Mouse (Mus musculus) T-helper 1 cell (primary cell): ENCODE measurements at regions not wholly inside any gene's neighbourhood (a gene's known extent, or its start where the extent isn't known, plus 50 kb on each side); places are given as distances from the start of the nearest gene placed in this dataset.

Experiments
- in situ Hi-C: fragments of 300-600 bp; cut with MboI, MseI; formaldehyde crosslinking; loops from one replicate; pipeline ENCODE4 v1.15.1; 2025; ENCODE audit warnings: high pct_unique_total_duplicates

GRCm38 (mm10) chr11:19350331-19351242 lies 331.8 kb upstream of the Meis1 start:
- in situ Hi-C loops, result no loop called here

DNA sequence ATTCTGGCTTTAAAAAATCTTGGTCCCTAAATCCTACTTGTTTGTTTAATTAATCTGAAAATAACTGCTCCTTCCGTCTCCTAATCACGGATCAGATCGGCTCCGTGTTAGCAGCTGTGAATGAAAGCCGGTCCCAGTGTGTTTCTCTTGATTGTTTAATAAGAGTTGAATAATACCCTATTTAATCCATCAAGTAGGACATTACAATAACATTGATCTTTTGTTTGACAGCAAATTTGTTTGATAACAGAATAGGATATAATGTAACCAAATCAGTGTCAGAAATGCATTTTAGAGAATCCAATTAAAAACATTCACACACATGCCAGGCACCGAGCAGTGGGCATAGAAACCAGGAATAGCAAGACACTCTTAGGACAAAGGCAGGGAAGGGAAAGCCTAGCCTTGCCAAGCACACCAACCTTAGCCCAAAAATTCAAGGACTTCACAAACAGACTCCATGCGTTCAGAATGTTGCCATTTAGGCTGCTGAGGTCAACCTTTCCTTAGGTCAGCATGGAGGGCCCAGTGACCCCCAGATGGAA lies 332.5 kb upstream of the Meis1 start:
- in situ Hi-C loops, result no loop called here

GRCm38 (mm10) chr11:19353706-19354105 lies 334.9 kb upstream of the Meis1 start:
- in situ Hi-C loops, result no loop called here

DNA sequence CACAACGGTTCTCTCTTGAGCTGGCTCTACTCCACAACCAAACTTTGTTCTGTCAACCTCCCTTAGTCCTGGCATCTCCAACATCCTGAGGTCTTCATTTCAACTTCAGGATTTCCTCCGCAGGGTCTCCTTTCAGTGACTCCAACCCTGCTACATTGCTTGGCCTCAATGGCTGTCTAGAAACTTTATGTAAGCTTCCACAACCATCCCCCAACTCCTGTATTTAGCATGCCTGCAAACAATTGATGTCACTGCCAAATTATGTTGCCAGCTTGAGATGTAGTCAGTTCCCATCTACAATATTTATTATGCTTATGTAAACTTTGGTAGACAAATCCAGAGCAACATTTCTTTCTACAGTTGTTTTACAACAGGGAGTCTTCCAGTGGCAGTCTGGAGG lies 336.4 kb upstream of the Meis1 start:
- in situ Hi-C loops, result no loop called here

DNA sequence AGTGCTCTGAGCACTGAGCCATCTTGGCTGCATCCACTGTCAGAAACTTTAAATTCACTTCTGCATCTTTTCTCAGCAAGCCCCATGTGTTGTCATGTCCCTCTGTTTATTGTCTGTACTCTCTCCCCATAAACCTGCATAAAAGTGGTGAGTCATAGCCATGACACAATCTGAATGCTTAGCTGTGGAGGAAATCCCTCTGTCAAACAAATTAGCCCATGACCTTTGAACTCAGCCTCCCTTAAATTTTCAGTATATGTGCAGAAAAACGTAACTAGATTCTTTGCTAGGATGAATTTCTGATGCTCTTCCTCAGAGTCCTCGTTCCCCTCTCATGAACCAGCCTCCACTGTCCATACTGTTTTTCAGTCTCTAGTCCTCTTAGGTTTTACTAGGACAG lies 337.4 kb upstream of the Meis1 start:
- in situ Hi-C loops, result no loop called here

DNA sequence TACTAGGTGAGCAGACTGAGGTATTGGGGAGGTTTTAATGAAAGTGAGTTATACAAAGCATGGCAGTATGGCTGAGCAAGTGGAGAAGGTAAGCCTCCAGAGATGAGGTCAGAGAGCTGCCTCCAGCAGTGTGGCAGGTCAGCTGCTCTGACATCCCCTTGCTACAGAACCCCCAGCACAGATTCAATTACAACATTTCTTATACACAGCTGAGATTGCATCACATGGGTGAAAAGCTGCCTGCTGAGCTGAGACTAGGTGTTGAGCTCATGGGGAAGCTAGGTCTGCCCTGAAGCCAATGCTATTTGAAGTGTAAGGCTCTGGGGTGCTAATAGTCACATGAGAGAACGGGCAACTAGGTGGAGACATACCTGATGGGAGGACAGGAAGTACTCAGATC lies 350.4 kb upstream of the Meis1 start:
- in situ Hi-C loops, result no loop called here

DNA sequence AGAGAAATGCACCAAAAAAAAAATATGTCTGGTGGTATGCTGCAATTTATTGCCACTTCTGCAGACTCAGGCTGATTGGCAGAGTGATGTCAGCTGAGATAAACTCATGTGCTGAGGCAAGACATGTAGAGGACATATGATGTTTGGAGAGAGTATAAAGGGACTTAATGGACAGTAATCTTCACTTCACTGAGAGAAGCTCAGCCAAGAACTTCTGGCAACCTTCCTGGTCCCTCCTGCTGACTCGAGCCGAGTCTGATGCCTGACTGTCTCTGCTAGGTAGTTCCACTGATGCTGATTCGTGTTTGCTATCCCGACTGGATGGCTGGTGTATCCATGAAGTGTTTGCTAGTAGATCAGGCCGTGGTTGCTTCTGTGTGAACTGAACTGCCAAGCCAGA lies 354.7 kb upstream of the Meis1 start:
- in situ Hi-C loops, result loop anchor here (10.0 kb wide), 1 partner anchor 161 kb away; no protein-coding TSS in a partner anchor

- in situ Hi-C loops, result loop anchor here (10.0 kb wide), 1 partner anchor 374 kb away; no protein-coding TSS in a partner anchor
Measured at GRCm38 (mm10) chr11:19380935-19381334, 362.1 kb upstream of the Meis1 start.

DNA sequence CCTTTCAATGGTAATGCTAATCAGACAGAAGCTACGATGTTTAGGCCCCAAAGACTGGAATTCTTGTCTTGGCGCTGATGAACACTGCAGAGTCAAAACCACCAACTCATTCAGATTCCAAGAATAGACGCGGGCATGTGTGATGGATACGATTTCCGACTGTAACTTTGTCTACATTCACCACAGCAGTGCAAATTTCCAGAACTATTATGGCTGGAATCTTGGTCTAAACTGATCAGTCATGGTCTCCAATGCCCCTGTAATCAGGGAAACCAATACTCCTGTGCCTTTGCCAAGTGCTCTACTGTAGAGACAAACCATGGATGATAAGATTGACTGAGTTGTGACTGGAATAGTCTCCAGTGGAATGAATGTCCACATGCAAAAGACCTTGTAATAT lies 370.4 kb upstream of the Meis1 start:
- in situ Hi-C loops, result loop anchor here (10.0 kb wide), 1 partner anchor 366 kb away; no protein-coding TSS in a partner anchor

- in situ Hi-C loops, result loop anchor here (5.0 kb wide), 1 partner anchor 50 kb away; no protein-coding TSS in a partner anchor
Measured at GRCm38 (mm10) chr11:19392190-19392589, 373.4 kb upstream of the Meis1 start.

DNA sequence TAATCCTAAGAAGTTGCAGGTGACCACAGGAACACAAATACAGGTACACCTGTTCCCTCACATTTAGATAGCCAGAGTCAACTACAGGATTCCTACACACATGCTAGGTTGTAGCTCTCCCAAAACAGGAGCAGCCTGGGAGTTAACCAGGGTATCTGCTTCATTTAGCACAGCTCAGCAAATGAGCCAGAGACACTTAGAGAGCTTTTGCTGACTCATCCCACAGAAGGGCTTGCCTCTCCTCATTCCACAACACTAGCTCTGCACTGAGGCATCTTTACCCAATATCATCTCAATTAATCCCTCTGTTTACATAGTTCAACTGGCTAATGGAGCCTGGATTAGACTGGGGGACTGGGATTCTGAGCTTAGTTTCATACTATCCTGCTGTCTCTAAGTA lies 375.6 kb upstream of the Meis1 start:
- in situ Hi-C loops, result loop anchor here (5.0 kb wide), 1 partner anchor 48 kb away; no protein-coding TSS in a partner anchor

- in situ Hi-C loops, result no loop called here
Measured at GRCm38 (mm10) chr11:19400396-19400795, 381.6 kb upstream of the Meis1 start.

DNA sequence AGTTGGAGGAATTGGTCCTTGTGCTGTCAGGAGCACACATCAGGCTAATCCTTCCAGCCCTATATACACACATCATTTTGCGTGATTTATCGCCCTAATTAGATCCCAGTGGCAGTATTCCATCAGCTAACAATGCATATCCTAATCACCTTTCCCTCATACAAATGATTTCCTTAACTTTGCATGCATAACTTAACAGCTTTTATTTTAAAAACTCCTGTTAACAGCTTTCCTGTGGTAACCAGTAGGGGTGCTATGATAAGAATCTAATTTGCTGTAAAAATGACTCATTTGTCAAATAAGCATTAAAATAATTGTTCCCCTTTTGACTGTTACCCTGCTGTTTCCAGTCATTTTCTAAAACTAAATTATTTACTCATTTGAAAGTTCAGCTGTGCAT lies 401.4 kb upstream of the Meis1 start:
- in situ Hi-C loops, result loop anchor here (10.0 kb wide), 1 partner anchor 595 kb away; no protein-coding TSS in a partner anchor

- in situ Hi-C loops, result loop anchor here (10.0 kb wide), 1 partner anchor 592 kb away; no protein-coding TSS in a partner anchor
Measured at GRCm38 (mm10) chr11:19423268-19423667, 404.5 kb upstream of the Meis1 start.

GRCm38 (mm10) chr11:19423841-19424815 lies 405.3 kb upstream of the Meis1 start:
- in situ Hi-C loops, result loop anchor here (10.0 kb wide), 1 partner anchor 591 kb away; no protein-coding TSS in a partner anchor

DNA sequence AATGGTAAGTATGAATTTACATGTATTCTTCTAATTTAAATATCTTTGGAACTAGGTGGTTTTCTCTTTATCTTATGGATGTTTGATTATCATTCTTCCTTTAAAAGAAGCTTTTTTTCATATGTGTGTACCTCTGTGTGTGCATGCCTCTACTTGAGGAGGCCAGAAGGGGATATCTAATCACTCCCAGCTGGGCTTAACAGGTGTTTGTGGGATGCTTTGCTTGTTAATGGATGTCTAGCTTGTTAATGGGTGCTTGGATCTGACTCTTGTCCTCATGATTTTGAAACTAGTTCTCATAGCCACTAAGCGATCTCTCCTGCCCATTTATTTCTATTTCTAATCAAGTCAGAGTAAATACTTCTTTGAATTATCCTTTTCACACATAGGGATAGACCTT lies 408.8 kb upstream of the Meis1 start:
- in situ Hi-C loops, result loop anchor here (10.0 kb wide), 1 partner anchor 587 kb away; no protein-coding TSS in a partner anchor

- in situ Hi-C loops, result no loop called here
Measured at GRCm38 (mm10) chr11:19433680-19434619, 415.2 kb upstream of the Meis1 start.

DNA sequence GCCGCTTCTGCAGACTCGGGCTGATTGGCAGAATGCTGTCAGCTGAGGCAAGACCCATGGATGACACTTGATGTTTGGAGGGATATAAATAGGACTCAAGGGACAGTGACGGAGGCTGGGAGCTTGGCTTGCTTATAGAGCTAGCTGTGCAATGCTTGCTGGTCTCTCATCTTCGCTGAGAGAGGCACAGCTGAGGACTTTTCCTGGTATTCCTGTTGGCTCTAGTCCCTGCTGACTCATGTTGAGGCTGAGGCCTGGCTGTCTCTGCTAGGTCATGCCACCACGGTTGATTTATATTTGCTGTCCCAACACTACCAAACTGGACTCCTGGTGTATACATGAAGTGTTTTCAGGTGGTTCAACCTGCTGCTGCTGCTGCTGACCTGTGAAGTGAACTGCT lies 419.6 kb upstream of the Meis1 start:
- in situ Hi-C loops, result no loop called here

DNA sequence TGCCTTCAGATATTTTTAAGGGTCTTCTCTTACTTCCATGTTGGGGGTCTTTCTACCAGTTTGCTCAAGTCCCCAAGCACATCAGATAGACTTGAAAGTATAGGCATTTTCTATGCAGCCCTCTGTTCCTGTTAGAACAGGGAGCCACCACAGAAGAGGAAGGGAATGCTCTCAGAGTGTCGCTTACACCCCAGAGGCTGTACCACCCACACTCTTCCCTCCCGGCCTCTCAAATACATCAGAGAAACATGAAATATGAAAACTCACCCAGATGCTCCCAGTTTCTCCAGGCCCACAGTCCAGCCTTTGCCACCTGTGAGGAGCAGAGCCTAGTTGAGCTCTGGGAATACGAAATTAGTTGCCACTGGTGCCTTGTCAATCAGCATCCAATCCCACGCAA lies 423.2 kb upstream of the Meis1 start:
- in situ Hi-C loops, result loop anchor here (5.0 kb wide), 1 partner anchor 50 kb away; no protein-coding TSS in a partner anchor
